Mouse (Mus musculus) right cerebral cortex, postnatal 14 days (tissue): Measurements from ENCODE around the gene Tas2r116.

Experiments
- DNase-seq: peaks from one replicate; pipeline ENCODE4 v3.0.0; 2022

The Tas2r116 gene

GRCm38 (mm10) chr6:132855138-132855537, at the start of gene Tas2r116:
Gene Tas2r116, plus strand, starts transcription at chr6:132855438.
- DNase-seq, result no peak

- DNase-seq, result no peak
These were observed 8.4 kb upstream of the Tas2r116 start, which contains the start of gene Tas2r123 for GRCm38 (mm10) chr6:132846842-132847241. Gene Tas2r123, plus strand, starts transcription at chr6:132847142.

GRCm38 (mm10) chr6:132867708-132868107, 12.5 kb downstream of the Tas2r116 start, which contains the start of gene Tas2r110:
Gene Tas2r110, plus strand, starts transcription at chr6:132868008.
- no peak for DNase-seq

- no peak for DNase-seq
These were observed 37.5 kb downstream of the Tas2r116 start, which contains the start of gene Tas2r113 for GRCm38 (mm10) chr6:132892711-132893110. Gene Tas2r113, plus strand, starts transcription at chr6:132893011.
